Mouse (Mus musculus) heart, postnatal 0 days (tissue): ENCODE measurements around the gene Kif5a.

ENCODE experiments used
- CTCF ChIP-seq: IDR thresholded peaks from 2 replicates; pipeline ENCODE4 v1.5.1; 2016; ENCODE audit warnings: antibody characterized with exemption, control low read depth, low read depth
- EP300 ChIP-seq: IDR thresholded peaks from 2 replicates; pipeline ENCODE4 v1.6.1; 2016; ENCODE audit warnings: antibody characterized with exemption, low read depth

DNA sequence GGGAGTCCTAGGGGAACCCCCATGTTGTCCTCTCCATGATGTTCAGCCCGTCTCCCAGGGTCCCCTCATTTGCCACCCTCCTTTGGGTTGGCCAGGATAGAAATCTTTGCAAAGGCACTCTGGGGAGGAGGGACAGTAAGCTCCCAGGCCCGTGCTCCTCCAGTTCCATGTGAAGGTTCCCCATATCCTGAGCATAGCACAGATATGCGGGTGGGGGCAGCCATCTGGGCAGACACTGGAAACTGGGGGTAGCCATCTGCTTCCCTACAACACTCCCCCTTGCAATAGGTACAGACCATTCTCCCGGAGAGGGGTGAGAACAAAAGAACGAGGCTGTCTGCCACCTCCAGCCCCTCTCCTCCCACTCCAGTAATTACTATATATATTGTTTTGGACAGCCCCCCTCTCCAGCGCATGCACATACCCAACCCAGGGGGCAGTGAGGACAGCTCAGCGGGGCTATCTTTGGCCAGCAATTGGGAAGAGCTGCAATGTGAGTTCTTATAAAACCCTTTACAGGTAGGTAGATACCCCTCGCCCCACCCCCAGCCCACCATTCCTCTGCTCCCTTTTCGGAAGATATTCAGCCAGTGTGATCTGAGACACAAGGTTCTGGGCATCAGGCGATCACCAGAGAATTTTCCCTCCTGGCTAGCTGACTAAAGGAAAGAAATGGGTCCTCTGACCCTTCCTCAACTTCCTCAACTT lies 75.6 kb downstream of the Kif5a start:
- TF ChIP-seq CTCF (no peak), EP300 (no peak)
